Mouse (Mus musculus): Measurements from ENCODE around the gene Gm12185.
"Not testable (repeated sequence)": the region's sequence is repeated elsewhere in the genome, so short reads cannot be mapped to it uniquely, and the experiment has no call there.

Gene Gm12185

GRCm38 (mm10) chr11:48991740-48992520 lies at the start of gene Gm12185:
Gene Gm12185 (minus strand): TSS chr11:48992226.
- not testable (repeated sequence) for DNase-seq

GRCm38 (mm10) chr11:49012074-49012473 lies 20.0 kb upstream of the Gm12185 start:
- DNase-seq: not testable (repeated sequence)

GRCm38 (mm10) chr11:49006785-49007184 lies 14.8 kb upstream of the Gm12185 start:
- not testable (repeated sequence) for DNase-seq

GRCm38 (mm10) chr11:49006317-49006716 lies 14.3 kb upstream of the Gm12185 start:
- DNase-seq: not testable (repeated sequence)

- not testable (repeated sequence) for DNase-seq
These were observed 8.4 kb upstream of the Gm12185 start for GRCm38 (mm10) chr11:49000411-49000810.

GRCm38 (mm10) chr11:48994018-48994417 lies 2.0 kb upstream of the Gm12185 start, which contains the start of gene Tgtp1:
Gene Tgtp1 (minus strand): TSS chr11:48994172.
- not testable (repeated sequence) for DNase-seq

- not testable (repeated sequence) for DNase-seq
These were observed 1.3 kb upstream of the Gm12185 start for GRCm38 (mm10) chr11:48993296-48993695.

- DNase-seq: not testable (repeated sequence)
These were observed 2.0 kb downstream of the Gm12185 start for GRCm38 (mm10) chr11:48989981-48990380.

- DNase-seq: not testable (repeated sequence)
These were observed 3.8 kb downstream of the Gm12185 start for GRCm38 (mm10) chr11:48988219-48988618.

GRCm38 (mm10) chr11:48982848-48983247 lies 9.2 kb downstream of the Gm12185 start:
- not testable (repeated sequence) for DNase-seq

GRCm38 (mm10) chr11:48980052-48980451 lies 12.0 kb downstream of the Gm12185 start:
- not testable (repeated sequence) for DNase-seq

- DNase-seq: not testable (repeated sequence)
These were observed 12.8 kb downstream of the Gm12185 start, which contains the start of gene 9930111J21Rik1 for GRCm38 (mm10) chr11:48979251-48979650. Gene 9930111J21Rik1 (minus strand): TSS chr11:48979398.

GRCm38 (mm10) chr11:48978240-48978939 lies 13.6 kb downstream of the Gm12185 start, which contains the start of gene Olfr56:
Gene Olfr56 (plus strand): TSS chr11:48978889.
- not testable (repeated sequence) for DNase-seq

- not testable (repeated sequence) for DNase-seq
These were observed 17.3 kb downstream of the Gm12185 start for GRCm38 (mm10) chr11:48974686-48975085.

- not testable (repeated sequence) for DNase-seq
These were observed 45.9 kb downstream of the Gm12185 start, which contains the start of gene Psme2b for GRCm38 (mm10) chr11:48946090-48946489. Gene Psme2b (minus strand): TSS chr11:48946190.

- DNase-seq: not testable (repeated sequence)
These were observed 52.7 kb downstream of the Gm12185 start for GRCm38 (mm10) chr11:48939286-48939685.

GRCm38 (mm10) chr11:48935291-48935690 lies 56.7 kb downstream of the Gm12185 start:
- not testable (repeated sequence) for DNase-seq

- not testable (repeated sequence) for DNase-seq
These were observed 58.1 kb downstream of the Gm12185 start for GRCm38 (mm10) chr11:48933923-48934322.

GRCm38 (mm10) chr11:48933422-48933821 lies 58.6 kb downstream of the Gm12185 start:
- DNase-seq: not testable (repeated sequence)

- DNase-seq: not testable (repeated sequence)
These were observed 64.0 kb downstream of the Gm12185 start for GRCm38 (mm10) chr11:48928068-48928467.

- not testable (repeated sequence) for DNase-seq
These were observed 65.6 kb downstream of the Gm12185 start for GRCm38 (mm10) chr11:48926437-48926836.

- not testable (repeated sequence) for DNase-seq
These were observed 68.2 kb downstream of the Gm12185 start for GRCm38 (mm10) chr11:48923818-48924217.

- no peak for DNase-seq
These were observed 73.6 kb downstream of the Gm12185 start for GRCm38 (mm10) chr11:48918380-48918779.
